Mouse (Mus musculus) T-cell, adult 2 months (primary cell): ENCODE measurements around the gene Rnf144b.

Experiments
- DNase-seq: peaks from one replicate; pipeline ENCODE4 v3.0.0; 2022; ENCODE audit warnings: low spot score

Rnf144b gene

DNA sequence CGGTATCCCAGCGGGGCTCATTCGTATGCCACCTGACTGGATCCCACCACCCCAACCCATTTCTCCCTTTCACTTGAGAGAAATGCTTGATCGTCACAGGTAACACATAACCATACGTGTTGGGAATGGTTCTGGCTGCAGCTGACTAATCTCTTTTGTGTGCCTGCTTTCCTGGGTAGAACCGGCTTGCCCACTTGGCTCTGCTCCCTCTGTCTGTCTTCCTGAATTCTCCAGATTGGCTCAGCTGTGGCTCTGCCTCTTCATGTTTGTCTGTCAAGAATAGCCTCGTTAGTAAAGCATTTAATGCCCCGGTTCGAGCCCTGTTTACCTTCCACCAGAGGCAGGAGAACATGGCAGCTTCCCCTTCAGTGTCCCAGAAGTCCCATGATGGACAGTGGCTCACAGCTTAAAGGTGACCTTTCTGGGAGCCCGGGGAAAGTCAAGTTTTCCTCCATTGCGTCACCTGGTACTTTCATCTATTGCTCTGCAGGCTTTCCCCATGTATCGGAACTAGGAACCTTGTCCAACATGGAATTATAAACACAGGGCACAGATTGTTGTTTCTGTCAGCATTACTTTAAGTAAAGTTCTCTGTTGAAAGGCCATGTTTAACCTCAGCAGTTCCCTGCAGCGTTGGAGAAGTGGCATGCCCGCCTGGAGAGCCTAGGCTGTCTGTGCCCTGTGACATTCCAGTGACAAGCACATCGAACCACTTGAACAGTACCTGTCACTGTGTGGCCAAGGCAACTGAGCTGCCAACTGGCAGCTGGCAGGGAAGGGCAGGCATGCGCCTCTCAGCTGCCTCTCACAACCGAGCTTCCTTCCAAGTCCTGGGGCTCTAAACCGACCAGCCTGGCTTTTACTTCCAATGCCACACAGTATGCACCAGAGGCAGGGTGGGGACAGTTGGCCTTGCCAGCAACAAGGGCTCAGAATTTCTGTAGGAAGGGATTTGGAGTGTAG is 101.4 kb downstream of the Rnf144b start:
- no peak for DNase-seq

DNA sequence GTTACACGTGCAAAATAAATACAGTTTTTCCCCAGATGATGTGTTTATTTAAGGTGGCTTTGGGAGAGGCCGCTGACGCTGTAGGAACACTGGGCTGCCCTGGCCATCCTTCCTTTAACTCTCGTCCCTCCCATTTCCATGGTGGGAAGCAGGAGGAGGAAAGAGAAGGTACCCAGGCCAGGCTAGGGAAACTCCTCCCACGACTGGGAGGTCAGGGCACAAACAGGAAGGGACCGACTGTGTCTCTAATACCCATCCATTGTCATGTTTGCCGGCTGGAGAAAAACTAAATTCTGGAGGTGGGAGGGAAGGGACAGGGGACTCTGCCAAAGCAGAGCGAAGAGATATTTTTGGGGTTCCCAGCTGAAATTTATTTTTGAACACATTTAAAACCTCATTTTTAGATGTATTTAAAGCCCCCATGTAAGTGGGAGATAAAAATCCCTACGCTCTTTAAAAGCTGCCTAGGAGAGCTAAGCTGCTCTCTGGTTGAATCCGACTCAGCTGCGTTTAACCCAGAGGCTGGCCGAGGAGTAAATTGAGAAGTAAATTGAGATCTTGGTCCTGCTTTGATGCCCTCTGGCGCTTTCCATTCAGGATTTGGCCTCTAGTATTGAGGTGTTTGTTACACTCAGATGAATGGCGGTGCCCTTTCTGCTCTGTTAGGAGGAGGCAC is 102.3 kb downstream of the Rnf144b start:
- no peak for DNase-seq

GRCm38 (mm10) chr13:47225324-47225697 is 102.9 kb downstream of the Rnf144b start:
- no peak for DNase-seq

DNA sequence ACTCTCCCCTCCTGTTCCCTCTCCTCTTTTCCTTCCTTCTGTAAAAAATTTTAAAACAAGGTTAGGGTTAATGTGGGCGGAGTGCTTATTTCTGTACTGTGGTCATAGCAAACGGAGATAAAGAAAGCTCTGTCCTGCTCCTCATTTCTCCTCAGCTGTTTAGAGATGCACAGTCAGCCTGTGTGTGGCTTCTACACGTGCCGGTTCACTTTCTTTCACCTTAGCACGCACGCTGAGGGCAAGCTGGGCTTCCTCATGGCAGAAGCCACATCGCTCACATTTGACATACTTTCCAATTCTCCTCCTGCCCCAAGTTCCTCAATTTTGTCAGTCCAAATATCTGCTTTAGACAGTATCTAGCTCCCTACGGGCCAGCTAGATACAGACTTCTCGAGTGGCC is 103.3 kb downstream of the Rnf144b start:
- DNase-seq = no peak

- DNase-seq = no peak
These were observed 104.1 kb downstream of the Rnf144b start for GRCm38 (mm10) chr13:47226521-47226920.

DNA sequence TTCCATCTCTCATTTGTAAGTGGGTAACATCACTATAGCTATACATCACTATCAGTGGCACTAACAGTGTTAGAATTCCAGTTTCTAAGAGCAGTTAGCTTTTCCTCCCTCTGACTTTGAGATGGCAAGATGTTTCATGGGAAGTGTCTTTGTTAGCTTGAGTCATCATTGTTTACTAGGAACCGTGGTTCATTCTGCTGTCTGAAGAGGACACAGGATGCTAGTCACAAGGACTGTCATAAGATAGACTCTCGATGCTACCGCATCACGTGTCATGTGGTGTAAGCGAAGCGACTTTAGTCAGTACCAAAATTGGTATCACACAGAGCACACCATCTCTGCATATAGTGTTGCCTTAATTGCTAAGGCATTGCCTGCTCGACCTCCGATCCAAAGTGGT is 105.7 kb downstream of the Rnf144b start:
- no peak for DNase-seq

GRCm38 (mm10) chr13:47228626-47229190 is 106.3 kb downstream of the Rnf144b start:
- DNase-seq = no peak

DNA sequence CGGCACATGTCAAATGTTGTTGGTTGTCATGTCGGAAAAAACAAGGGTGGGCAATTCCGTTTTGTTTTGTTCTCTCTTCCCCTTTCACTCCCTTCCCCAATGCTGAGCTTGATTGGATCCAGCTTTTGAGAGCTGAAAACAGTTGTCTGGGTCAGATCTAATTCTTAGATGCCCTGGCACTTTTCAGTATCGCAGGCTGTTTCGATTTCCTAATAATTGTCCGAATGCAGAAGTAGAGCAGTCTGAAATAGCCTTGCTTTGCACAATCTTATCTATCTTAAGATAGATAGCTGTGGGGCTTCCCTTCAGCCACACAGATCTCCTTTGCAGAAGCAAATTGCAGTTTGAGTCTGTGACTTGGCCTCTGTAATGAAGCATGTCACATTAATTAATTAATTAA is 109.7 kb downstream of the Rnf144b start:
- no peak for DNase-seq

GRCm38 (mm10) chr13:47237376-47237775 is 114.9 kb downstream of the Rnf144b start:
- no peak for DNase-seq

- DNase-seq = no peak
These were observed 115.7 kb downstream of the Rnf144b start for GRCm38 (mm10) chr13:47238131-47238530.

DNA sequence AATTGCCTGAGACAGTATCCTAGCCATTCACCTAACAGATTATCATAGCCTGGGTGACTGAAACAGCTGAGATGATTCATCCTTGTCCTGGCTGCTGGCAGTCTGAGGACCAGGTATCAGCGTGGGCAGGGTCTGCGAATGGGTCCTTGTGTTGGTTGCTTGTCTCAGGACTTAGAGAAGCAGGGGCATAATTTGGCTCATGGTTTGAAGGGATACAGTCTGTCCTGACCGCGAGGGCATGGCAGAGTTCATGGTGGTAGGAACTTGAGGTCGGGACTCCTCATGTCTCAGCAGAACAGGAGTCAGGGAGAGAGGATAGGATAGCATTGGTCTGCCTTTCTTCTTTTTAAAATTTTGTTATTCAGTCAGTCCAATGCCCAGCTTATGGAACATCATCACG is 121.1 kb downstream of the Rnf144b start:
- DNase-seq = no peak

DNA sequence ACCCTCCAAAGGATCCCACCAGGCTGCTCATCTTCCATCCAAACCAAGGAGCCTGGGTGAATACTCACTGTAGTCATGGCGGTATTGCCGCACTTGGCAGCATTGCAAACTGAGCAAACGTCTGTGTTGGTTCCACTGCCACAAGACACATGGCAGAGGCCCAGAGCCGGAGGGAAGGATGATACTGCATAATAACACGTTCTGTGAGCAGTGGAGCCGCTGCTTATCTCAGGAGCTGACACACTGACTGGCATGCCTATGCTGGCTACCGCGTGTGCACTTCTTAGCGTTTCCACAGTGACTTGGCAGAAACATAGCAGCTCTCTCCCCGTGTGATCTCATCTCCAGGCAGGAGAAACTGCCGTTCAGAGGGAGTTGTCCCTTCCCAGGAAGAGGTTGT is 122.3 kb downstream of the Rnf144b start:
- DNase-seq = no peak

DNA sequence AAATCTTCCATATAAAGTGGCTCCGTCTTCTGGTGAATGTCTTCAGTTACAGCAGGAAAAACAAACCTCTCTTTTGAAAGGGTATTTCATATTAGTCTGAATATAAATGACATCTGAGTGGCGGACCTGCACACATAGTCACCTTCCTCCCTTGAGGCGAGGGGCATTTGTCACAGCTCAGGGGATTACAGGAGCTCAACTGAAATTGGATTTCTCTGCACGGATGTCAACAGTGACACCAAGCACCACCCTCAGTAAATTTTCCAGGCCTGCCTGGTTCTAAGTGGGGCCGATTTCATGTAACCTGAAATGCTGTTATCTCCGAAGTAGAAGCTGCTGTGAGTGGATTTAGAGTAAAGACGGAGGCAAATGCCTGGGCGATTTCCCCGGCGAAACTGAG is 124.0 kb downstream of the Rnf144b start:
- no peak for DNase-seq

GRCm38 (mm10) chr13:47247156-47247800 is 124.8 kb downstream of the Rnf144b start:
- no peak for DNase-seq

- DNase-seq = no peak
These were observed 126.0 kb downstream of the Rnf144b start for GRCm38 (mm10) chr13:47248289-47249010.

DNA sequence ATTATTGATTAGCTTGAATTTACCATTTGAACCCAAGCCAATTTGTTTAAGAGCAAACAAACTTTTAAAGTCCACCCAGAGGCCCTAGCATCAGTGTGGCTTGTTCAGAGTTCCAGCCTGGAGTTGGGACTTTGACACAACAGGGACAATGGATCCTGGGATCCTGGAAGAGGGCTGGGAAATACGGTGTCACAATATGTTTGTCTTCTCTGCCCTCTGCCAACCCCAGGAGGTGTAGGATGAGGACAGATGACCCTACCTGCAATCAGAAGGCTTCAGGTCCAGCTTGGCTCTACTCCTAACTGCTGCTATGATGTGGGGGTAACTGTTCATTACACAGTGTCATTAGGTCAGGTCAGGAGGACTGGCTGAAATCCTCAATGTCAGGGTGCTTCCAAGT is 128.2 kb downstream of the Rnf144b start:
- no peak for DNase-seq

DNA sequence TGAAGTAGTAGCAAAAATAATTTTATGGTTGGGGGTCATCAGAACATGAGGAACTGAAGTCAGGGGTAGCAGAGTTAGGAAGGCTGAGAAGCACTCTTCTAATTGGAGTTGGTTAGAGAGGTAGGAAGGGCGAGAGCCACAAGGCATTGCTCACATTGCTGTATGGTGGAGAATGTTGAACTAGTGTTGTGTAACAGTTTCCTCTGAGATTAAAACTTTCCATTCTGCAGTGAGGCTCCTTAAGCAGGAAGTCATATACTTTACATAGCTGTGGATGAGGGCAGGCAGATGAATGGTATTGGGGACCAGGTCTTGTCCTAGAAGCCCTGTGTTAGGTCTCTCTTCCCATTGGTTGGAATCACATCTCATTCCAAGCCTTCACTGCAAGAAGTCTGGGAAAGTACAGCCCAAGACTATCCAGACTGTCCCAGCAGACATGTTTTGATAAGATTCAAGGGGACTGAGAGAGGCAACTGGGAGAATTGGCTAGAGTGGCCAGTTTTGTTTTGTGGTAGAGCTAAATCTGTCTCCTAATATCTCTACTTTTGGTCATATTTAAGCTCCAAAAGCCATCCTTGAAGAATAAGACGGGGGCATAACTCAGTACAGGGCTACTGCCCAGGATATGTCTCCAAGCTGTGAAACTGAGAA is 128.8 kb downstream of the Rnf144b start:
- no peak for DNase-seq

DNA sequence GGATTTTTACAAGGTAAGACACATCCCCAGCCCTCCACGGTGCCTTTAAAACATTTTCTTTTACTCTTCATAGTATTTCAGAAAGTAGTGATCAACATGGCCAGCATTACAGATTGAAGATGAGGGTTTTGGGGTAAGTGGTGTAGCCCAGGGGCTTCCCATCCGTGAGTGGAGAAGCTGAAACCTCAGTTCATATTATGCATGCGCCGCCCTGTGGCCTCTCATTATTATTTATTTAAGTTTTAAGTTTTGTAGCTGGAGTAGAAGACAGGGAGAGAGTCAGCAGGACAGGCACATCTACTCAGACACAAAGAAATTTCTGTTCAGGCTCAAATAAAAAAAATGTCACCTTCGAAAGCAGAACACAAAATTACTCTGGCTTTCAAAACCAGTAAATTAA is 131.3 kb downstream of the Rnf144b start:
- no peak for DNase-seq

DNA sequence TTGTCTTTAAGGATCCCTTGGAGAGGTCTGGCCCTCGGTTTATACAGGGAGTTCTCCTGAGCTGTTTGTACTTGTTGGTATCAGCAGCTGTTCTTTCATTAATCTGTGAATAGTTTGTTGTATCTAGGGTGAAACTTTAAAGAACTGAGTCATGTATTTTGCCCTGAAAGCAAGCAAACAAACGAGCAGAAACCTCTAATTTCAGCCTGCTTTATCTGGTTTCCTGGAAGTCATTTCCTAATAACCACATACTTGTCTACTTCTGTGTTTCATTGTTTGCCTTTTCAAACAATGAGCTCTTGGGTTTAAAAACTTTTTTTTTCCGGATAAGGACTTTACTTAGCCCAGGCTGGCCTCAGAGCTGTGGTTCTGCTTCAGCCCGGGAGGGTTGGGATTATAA is 136.8 kb downstream of the Rnf144b start:
- no peak for DNase-seq

DNA sequence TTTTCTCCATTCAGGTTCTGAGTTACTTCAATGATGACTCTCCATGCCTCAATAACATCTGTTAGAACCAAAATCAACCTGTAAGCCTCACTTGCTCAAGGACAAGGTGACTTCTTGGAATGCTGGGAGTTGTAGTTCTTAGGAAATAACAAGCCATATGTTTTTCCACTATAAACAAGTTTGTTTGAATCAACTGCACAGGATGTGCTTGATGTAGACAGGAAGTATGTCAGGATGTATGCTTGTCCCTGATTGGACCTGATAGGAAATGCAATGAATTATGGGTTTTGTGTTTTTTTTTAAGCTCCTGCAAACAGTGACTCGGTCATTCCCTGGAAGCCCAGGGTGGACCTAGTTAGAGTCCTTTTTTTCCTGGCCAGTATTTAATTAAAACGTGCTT is 139.5 kb downstream of the Rnf144b start:
- DNase-seq = no peak

DNA sequence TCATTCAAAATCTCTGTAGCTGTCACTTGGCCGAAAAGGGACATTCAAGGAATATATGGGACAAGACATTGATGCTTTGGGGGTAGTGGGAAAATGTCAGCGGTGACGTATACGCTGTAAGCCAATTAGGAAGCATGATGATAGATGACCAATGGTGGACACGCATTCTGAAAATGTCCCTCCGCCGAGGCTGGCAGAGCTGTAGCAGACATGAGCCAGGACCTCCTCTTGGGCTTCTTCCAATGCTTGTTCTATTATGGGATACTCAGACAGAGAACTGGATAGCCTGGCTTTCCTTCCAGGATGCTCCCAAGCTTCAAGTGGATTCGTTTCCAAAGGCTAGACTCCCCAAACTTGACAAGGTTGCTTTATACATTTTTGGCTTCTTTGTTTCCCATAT is 141.9 kb downstream of the Rnf144b start:
- no peak for DNase-seq
